Mouse (Mus musculus) brain, embryonic 18.5 days (tissue): Measurements from ENCODE around the gene Fam206a.

Experiments used
- DNase-seq: peaks from one replicate; pipeline ENCODE4 v3.0.0-alpha.2; 2012; ENCODE audit warnings: low read depth, low spot score

Fam206a gene

DNA sequence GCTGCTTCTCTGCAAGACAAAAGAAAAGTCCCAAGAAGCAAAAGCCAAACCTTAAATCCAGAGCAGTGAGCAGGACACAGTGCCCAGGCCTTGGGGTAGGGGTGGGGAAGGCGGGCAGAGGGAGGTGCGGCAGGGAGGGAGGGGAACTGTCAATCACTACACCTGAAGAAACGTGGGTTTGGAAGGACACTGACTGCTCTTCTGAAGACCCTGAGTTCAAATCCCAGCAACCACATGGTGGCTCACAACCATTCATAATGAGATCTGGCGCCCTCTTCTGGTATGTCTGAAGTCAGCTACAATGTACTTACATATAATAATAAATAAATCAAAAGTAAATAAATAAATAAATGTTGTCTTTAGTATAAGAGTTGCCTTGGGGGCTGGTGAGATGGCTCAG lies 42.8 kb downstream of the Fam206a start:
- DNase-seq, result no peak

DNA sequence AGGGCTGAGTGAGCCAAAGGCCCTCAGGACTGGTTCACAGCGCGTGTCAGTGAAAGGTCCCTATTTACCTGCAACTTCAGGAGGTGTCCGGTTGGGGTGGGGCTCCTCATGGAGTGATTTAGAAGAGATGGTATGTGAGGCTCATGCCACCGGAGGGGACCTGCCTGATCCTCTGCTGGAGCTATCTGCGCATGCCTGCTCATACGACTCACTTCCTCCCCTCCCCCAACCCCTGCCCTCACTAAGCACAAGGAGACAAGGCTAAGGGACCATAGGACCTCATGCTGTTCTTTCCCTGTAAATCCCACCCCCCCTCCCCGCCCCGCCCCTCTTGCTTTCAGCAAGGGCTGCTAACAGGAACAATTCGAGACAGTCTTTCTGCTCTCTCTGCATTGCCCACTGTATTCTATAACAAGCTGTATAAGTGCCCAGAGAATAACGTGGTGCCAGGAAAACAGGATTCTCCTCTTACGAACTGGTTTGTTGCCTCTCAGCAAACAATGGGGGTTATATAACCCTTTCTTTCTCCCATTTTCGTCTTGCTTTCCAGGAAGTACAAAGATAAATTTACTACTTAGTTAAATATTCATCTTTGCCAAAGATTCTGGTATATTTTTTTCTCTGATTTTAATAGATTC lies 43.9 kb downstream of the Fam206a start:
- no peak for DNase-seq

GRCm38 (mm10) chr4:56847400-56847799 lies 45.3 kb downstream of the Fam206a start:
- DNase-seq, result no peak

- no peak for DNase-seq
These were observed 45.9 kb downstream of the Fam206a start for GRCm38 (mm10) chr4:56848044-56848443.

GRCm38 (mm10) chr4:56850724-56851123 lies 48.6 kb downstream of the Fam206a start:
- DNase-seq, result no peak

DNA sequence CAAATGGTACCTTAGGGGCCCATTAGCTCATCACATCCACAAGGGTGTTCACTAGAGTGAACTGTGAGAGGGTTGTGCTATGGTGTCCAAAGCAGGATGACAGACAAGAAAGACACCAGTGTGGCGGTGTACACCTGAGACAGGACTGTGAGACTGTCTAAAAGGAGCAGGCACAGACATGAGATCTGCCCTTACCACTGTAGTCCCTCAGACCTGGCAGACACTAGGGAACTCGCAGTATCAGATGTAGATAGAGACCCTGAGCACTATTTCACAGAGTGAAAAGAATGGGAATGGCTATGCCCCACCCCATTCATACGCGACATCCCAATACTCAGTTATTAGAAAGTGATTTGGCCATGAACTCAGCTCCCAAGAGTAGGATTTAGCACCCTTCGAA lies 53.8 kb downstream of the Fam206a start:
- DNase-seq, result no peak

- no peak for DNase-seq
These were observed 54.3 kb downstream of the Fam206a start for GRCm38 (mm10) chr4:56856371-56856949.

- DNase-seq, result no peak
These were observed 56.6 kb downstream of the Fam206a start for GRCm38 (mm10) chr4:56858733-56859132.
